18 mouse cellular contexts compared by ENCODE assay signal in genomic region chr7:36784243-36784773, GRCm38 (mm10).
"Had no signal": no experiment of that assay in that cellular context is flagged by ENCODE, and none has a peak within 500 bp of the region (broad histone marks: within the 10 kb centered on the region; RNA-seq: fewer than 3 reads in every experiment).

No protein-coding gene starts in this region.

- H3K4me1 ChIP-seq: midbrain, embryonic 10.5 days; midbrain, embryonic 12.5 days had no signal

- H3K27ac ChIP-seq: midbrain, embryonic 10.5 days; midbrain, embryonic 12.5 days; neural tube, embryonic 13.5 days; neural tube, embryonic 15.5 days had no signal

- H3K27me3 ChIP-seq: midbrain, embryonic 12.5 days; neural tube, embryonic 13.5 days; neural tube, embryonic 15.5 days had no signal

- H3K4me3 ChIP-seq: midbrain, embryonic 10.5 days; midbrain, embryonic 12.5 days; myocyte; neural tube, embryonic 13.5 days; neural tube, embryonic 15.5 days had no signal

- ATAC-seq: midbrain, embryonic 16.5 days had no signal

- H3K36me3 ChIP-seq: midbrain, embryonic 10.5 days; midbrain, embryonic 12.5 days; neural tube, embryonic 13.5 days; neural tube, embryonic 15.5 days had no signal

- H3K9me3 ChIP-seq: midbrain, embryonic 10.5 days; midbrain, embryonic 12.5 days; neural tube, embryonic 15.5 days had no signal

- H3K4me2 ChIP-seq: lung, embryonic 14.5 days; midbrain, embryonic 12.5 days; neural tube, embryonic 13.5 days; neural tube, embryonic 15.5 days had no signal

- DNase-seq: lung, postnatal 10 days; lung, postnatal 4 days; midbrain, embryonic 14.5 days; retina, postnatal 1 day; right cerebral cortex, adult 18-20 months; right cerebral cortex, postnatal 25 days; right cerebral cortex, postnatal 4 days; spleen, adult 18-20 months; thymus, adult 18-20 months; thymus, postnatal 14 days; thymus, postnatal 36 days had no signal

- H3K9ac ChIP-seq: lung, embryonic 14.5 days; midbrain, embryonic 12.5 days; neural tube, embryonic 13.5 days; neural tube, embryonic 15.5 days had no signal
